Mouse (Mus musculus): ENCODE results near the gene Tas2r117. TPM values are rescaled to one million over a fixed set of nuclear protein-coding genes. Genes with fewer than 3 reads are reported as not detected.

Gene Tas2r117
- not detected in 2 replicates for polyA plus RNA-seq (2012; rRNA removed)

DNA sequence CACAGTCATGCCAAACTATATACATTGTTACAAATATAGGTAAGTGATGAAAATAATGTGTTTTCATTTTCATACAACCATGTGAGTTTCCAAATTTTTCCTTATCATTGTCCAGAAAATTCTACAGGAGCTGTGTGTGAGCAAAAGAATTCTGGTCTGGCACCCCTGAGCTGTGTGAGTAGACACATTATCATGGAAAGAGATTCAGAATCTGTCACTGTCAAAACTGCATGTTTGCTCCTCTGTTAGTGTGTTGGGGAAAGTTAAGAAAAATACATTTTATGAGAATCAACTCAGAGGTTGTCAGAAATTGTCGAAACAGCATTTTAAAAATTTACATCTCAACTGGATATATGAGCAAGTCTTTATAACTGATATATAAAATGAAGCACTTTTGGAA lies at the start of gene Tas2r117:
TSS of gene Tas2r117 (plus strand) at position 301 of the 400 bp plus-strand sequence.
- 73% methylated on average over 1 of the region's 1 CpGs for WGBS
- TF ChIP-seq POLR2A (IDR thresholded peaks at IDR 0.05; ENCODE audit: low read depth, low read length) (no peak), CTCF (IDR thresholded peaks at IDR 0.05; ENCODE audit: extremely low read depth, insufficient read depth, insufficient read length, insufficient replicate concordance) (no peak)
- Histone ChIP-seq H3K36me3 (ENCODE audit: control insufficient read depth, insufficient read depth, low read length) (no peaks in the 10 kb centered on the region), H3K4me3 (ENCODE audit: extremely low read depth, insufficient read depth, insufficient read length) (no peak within 1 kb of the TSS), H3K27ac (ENCODE audit: insufficient read depth, low read length) (no peak within 1 kb of the TSS), H3K4me1 (ENCODE audit: control insufficient read depth, insufficient read depth, insufficient read length) (no peaks in the 10 kb centered on the region), H3K27me3 (ENCODE audit: control insufficient read depth, insufficient read depth, low read length) (no peaks in the 10 kb centered on the region)
- DNase-seq (ENCODE audit: low read depth in 1 of 2, low spot score in 2 of 2) = no peak

GRCm38 (mm10) chr6:132754430-132754829 lies 48.2 kb upstream of the Tas2r117 start, which contains the start of gene Tas2r124:
Tas2r124 (plus strand) TSS chr6:132754730.
- 77% methylated on average over 1 of the region's 1 CpGs for WGBS
- Histone ChIP-seq H3K27me3 (ENCODE audit: control insufficient read depth, insufficient read depth, low read length) (no peaks in the 10 kb centered on the region), H3K27ac (ENCODE audit: insufficient read depth, low read length) (no peak within 1 kb of the TSS), H3K36me3 (ENCODE audit: control insufficient read depth, insufficient read depth, low read length) (no peaks in the 10 kb centered on the region), H3K4me3 (ENCODE audit: extremely low read depth, insufficient read depth, insufficient read length) (no peak within 1 kb of the TSS), H3K4me1 (ENCODE audit: control insufficient read depth, insufficient read depth, insufficient read length) (no peaks in the 10 kb centered on the region)
- no peak for TF ChIP-seq POLR2A (IDR thresholded peaks at IDR 0.05; ENCODE audit: low read depth, low read length)
- no peak for TF ChIP-seq CTCF (IDR thresholded peaks at IDR 0.05; ENCODE audit: extremely low read depth, insufficient read depth, insufficient read length, insufficient replicate concordance)
- DNase-seq (ENCODE audit: low read depth in 1 of 2, low spot score in 2 of 2) = no peak

GRCm38 (mm10) chr6:132761831-132762230 lies 40.8 kb upstream of the Tas2r117 start, which contains the start of gene Tas2r102:
Tas2r102 (plus strand) TSS chr6:132762131.
- no peak for TF ChIP-seq POLR2A (IDR thresholded peaks at IDR 0.05; ENCODE audit: low read depth, low read length)
- no peak for TF ChIP-seq CTCF (IDR thresholded peaks at IDR 0.05; ENCODE audit: extremely low read depth, insufficient read depth, insufficient read length, insufficient replicate concordance)
- 97% methylated on average over 2 of the region's 2 CpGs for whole genome bisulfite sequencing
- no peaks in the 10 kb centered on the region for H3K27me3 ChIP-seq (ENCODE audit: control insufficient read depth, insufficient read depth, low read length)
- H3K27ac ChIP-seq (ENCODE audit: insufficient read depth, low read length) = no peak within 1 kb of the TSS
- H3K36me3 ChIP-seq (ENCODE audit: control insufficient read depth, insufficient read depth, low read length) = no peaks in the 10 kb centered on the region
- no peak within 1 kb of the TSS for H3K4me3 ChIP-seq (ENCODE audit: extremely low read depth, insufficient read depth, insufficient read length)
- DNase-seq (ENCODE audit: low read depth in 1 of 2, low spot score in 2 of 2) = no peak
- H3K4me1 ChIP-seq (ENCODE audit: control insufficient read depth, insufficient read depth, insufficient read length) = no peaks in the 10 kb centered on the region

GRCm38 (mm10) chr6:132778062-132778461 lies 24.6 kb upstream of the Tas2r117 start, which contains the start of gene Tas2r136:
Tas2r136 (minus strand) TSS chr6:132778162.
- no peaks in the 10 kb centered on the region for H3K36me3 ChIP-seq (ENCODE audit: control insufficient read depth, insufficient read depth, low read length)
- no peak for DNase-seq (ENCODE audit: low read depth in 1 of 2, low spot score in 2 of 2)
- TF ChIP-seq POLR2A (IDR thresholded peaks at IDR 0.05; ENCODE audit: low read depth, low read length) (no peak), CTCF (IDR thresholded peaks at IDR 0.05; ENCODE audit: extremely low read depth, insufficient read depth, insufficient read length, insufficient replicate concordance) (no peak)
- H3K4me1 ChIP-seq (ENCODE audit: control insufficient read depth, insufficient read depth, insufficient read length) = no peaks in the 10 kb centered on the region
- no peaks in the 10 kb centered on the region for H3K27me3 ChIP-seq (ENCODE audit: control insufficient read depth, insufficient read depth, low read length)
- H3K4me3 ChIP-seq (ENCODE audit: extremely low read depth, insufficient read depth, insufficient read length) = no peak within 1 kb of the TSS
- H3K27ac ChIP-seq (ENCODE audit: insufficient read depth, low read length) = no peak within 1 kb of the TSS

GRCm38 (mm10) chr6:132795393-132795792 lies 7.2 kb upstream of the Tas2r117 start:
- WGBS = 48% methylated on average over 1 of the region's 1 CpGs
- no peaks in the 10 kb centered on the region for H3K4me1 ChIP-seq (ENCODE audit: control insufficient read depth, insufficient read depth, insufficient read length)
- TF ChIP-seq CTCF (IDR thresholded peaks at IDR 0.05; ENCODE audit: extremely low read depth, insufficient read depth, insufficient read length, insufficient replicate concordance) = no peak
- no peak for TF ChIP-seq POLR2A (IDR thresholded peaks at IDR 0.05; ENCODE audit: low read depth, low read length)

GRCm38 (mm10) chr6:132846842-132847241 lies 44.2 kb downstream of the Tas2r117 start, which contains the start of gene Tas2r123:
Tas2r123 (plus strand) TSS chr6:132847142.
- H3K4me3 ChIP-seq (ENCODE audit: extremely low read depth, insufficient read depth, insufficient read length) = no peak within 1 kb of the TSS
- 84% methylated on average over 1 of the region's 1 CpGs for WGBS

More at GRCm38 (mm10) chr6:132795393-132795792, 7.2 kb upstream of the Tas2r117 start:
- no peaks in the 10 kb centered on the region for H3K36me3 ChIP-seq (ENCODE audit: control insufficient read depth, insufficient read depth, low read length)
- no peak overlapping the region for H3K4me3 ChIP-seq (ENCODE audit: extremely low read depth, insufficient read depth, insufficient read length)
- H3K27me3 ChIP-seq (ENCODE audit: control insufficient read depth, insufficient read depth, low read length) = no peaks in the 10 kb centered on the region
- no peak overlapping the region for H3K27ac ChIP-seq (ENCODE audit: insufficient read depth, low read length)
- DNase-seq (ENCODE audit: low read depth in 1 of 2, low spot score in 2 of 2) = no peak

More at GRCm38 (mm10) chr6:132846842-132847241, 44.2 kb downstream of the Tas2r117 start, which contains the start of gene Tas2r123:
- no peak for DNase-seq (ENCODE audit: low read depth in 1 of 2, low spot score in 2 of 2)
- no peaks in the 10 kb centered on the region for H3K27me3 ChIP-seq (ENCODE audit: control insufficient read depth, insufficient read depth, low read length)
- H3K4me1 ChIP-seq (ENCODE audit: control insufficient read depth, insufficient read depth, insufficient read length) = no peaks in the 10 kb centered on the region
- TF ChIP-seq CTCF (IDR thresholded peaks at IDR 0.05; ENCODE audit: extremely low read depth, insufficient read depth, insufficient read length, insufficient replicate concordance) = no peak
- TF ChIP-seq POLR2A (IDR thresholded peaks at IDR 0.05; ENCODE audit: low read depth, low read length) = no peak
- H3K36me3 ChIP-seq (ENCODE audit: control insufficient read depth, insufficient read depth, low read length) = no peaks in the 10 kb centered on the region
- H3K27ac ChIP-seq (ENCODE audit: insufficient read depth, low read length) = no peak within 1 kb of the TSS

Other genes with a start within 250 kb of the Tas2r117 start
- not detected in 2 replicates for gene Prh1, start 233.0 kb upstream of the Tas2r117 start, polyA plus RNA-seq (2012; rRNA removed)
- not detected in 2 replicates for gene Prp2, start 206.9 kb upstream of the Tas2r117 start, polyA plus RNA-seq (2012; rRNA removed)
- gene A630073D07Rik, start 151.3 kb upstream of the Tas2r117 start, polyA plus RNA-seq (2012; rRNA removed) = not detected in 2 replicates
- gene Tas2r120, start 145.9 kb upstream of the Tas2r117 start, polyA plus RNA-seq (2012; rRNA removed) = not detected in 2 replicates
- not detected in 2 replicates for gene Tas2r121, start 101.8 kb upstream of the Tas2r117 start, polyA plus RNA-seq (2012; rRNA removed)
- not detected in 2 replicates for gene Tas2r122, start 90.9 kb upstream of the Tas2r117 start, polyA plus RNA-seq (2012; rRNA removed)
- gene Tas2r115, start 64.8 kb upstream of the Tas2r117 start, polyA plus RNA-seq (2012; rRNA removed) = not detected in 2 replicates
- not detected in 2 replicates for gene Tas2r124, start 48.1 kb upstream of the Tas2r117 start, polyA plus RNA-seq (2012; rRNA removed)
- gene Tas2r102, start 40.7 kb upstream of the Tas2r117 start, polyA plus RNA-seq (2012; rRNA removed) = not detected in 2 replicates
- gene Tas2r136, start 24.7 kb upstream of the Tas2r117 start, polyA plus RNA-seq (2012; rRNA removed) = not detected in 2 replicates
- gene Tas2r123, start 44.3 kb downstream of the Tas2r117 start, polyA plus RNA-seq (2012; rRNA removed) = not detected in 2 replicates
- not detected in 2 replicates for gene Tas2r116, start 52.6 kb downstream of the Tas2r117 start, polyA plus RNA-seq (2012; rRNA removed)
- not detected in 2 replicates for gene Tas2r110, start 65.2 kb downstream of the Tas2r117 start, polyA plus RNA-seq (2012; rRNA removed)
- not detected in 2 replicates for gene Tas2r113, start 90.2 kb downstream of the Tas2r117 start, polyA plus RNA-seq (2012; rRNA removed)
- gene Tas2r125, start 106.8 kb downstream of the Tas2r117 start, polyA plus RNA-seq (2012; rRNA removed) = not detected in 2 replicates
- not detected in 2 replicates for gene Tas2r129, start 148.3 kb downstream of the Tas2r117 start, polyA plus RNA-seq (2012; rRNA removed)
- not detected in 2 replicates for gene Tas2r131, start 155.1 kb downstream of the Tas2r117 start, polyA plus RNA-seq (2012; rRNA removed)
- not detected in 2 replicates for gene Tas2r109, start 178.1 kb downstream of the Tas2r117 start, polyA plus RNA-seq (2012; rRNA removed)
- gene Tas2r103, start 234.3 kb downstream of the Tas2r117 start, polyA plus RNA-seq (2012; rRNA removed) = not detected in 2 replicates

Measured in spleen, adult 2 months (tissue).